Mouse (Mus musculus) midbrain, embryonic 11.5 days (tissue): ENCODE measurements around the gene Zswim8. TPM values are rescaled to one million over a fixed set of nuclear protein-coding genes. Genes with fewer than 3 reads are reported as not detected.

Experiments
- ATAC-seq: fragments of 200-750 bp; cut with Nextera tagmentation; 2 replicates; pipeline ENCODE4 v1.8.0; 2017; ENCODE audit warnings: moderate TSS enrichment, moderate library complexity; ENCODE audit not compliant: low FRiP score
- DNase-seq: peaks from one replicate; pipeline ENCODE4 v3.0.0; 2015; ENCODE audit warnings: low spot score; ENCODE audit errors: missing footprints
- H3K27ac ChIP-seq: fragments of 300-500 bp; sonication (generic); 2 replicates; pipeline ENCODE4 v1.5.1; 2014; ENCODE audit warnings: low read depth, low read length
- H3K27me3 ChIP-seq: fragments of 300-500 bp; sonication (generic); 2 replicates; pipeline ENCODE4 v1.6.1; 2014; ENCODE audit warnings: mild to moderate bottlenecking, low read length, moderate library complexity, mixed read lengths; ENCODE audit not compliant: control insufficient read depth, insufficient read depth
- H3K36me3 ChIP-seq: fragments of 300-500 bp; sonication (generic); 2 replicates; pipeline ENCODE4 v1.6.1; 2014; ENCODE audit warnings: mild to moderate bottlenecking, low read length, moderate library complexity, mixed read lengths; ENCODE audit not compliant: control insufficient read depth, insufficient read depth
- H3K4me1 ChIP-seq: fragments of 300-500 bp; sonication (generic); 2 replicates; pipeline ENCODE4 v1.6.1; 2014; ENCODE audit warnings: low read length; ENCODE audit not compliant: control insufficient read depth, insufficient read depth
- H3K4me2 ChIP-seq: fragments of 300-500 bp; sonication (generic); 2 replicates; pipeline ENCODE4 v1.6.1; 2014; ENCODE audit warnings: mild to moderate bottlenecking, moderate library complexity
- H3K4me3 ChIP-seq: fragments of 300-500 bp; sonication (generic); 2 replicates; pipeline ENCODE4 v1.5.1; 2014; ENCODE audit warnings: low read depth, low read length
- H3K9ac ChIP-seq: fragments of 300-500 bp; sonication (generic); 2 replicates; pipeline ENCODE4 v1.6.1; 2014; ENCODE audit warnings: low read length
- H3K9me3 ChIP-seq: fragments of 300-500 bp; sonication (generic); 2 replicates; pipeline ENCODE4 v1.6.1; 2016; ENCODE audit warnings: low read length; ENCODE audit not compliant: control insufficient read depth
- WGBS: fragments of 180-500 bp; shearing (Covaris S2); extraction: QIAGEN DNeasy Blood & Tissue Kit; methylation state at CpG from one replicate; pipeline ENCODE4 v1.1.7; 2014; 5-methylcytosine and 5-hydroxymethylcytosine counted together
- polyA plus RNA-seq: library from polyadenylated mRNA; unstranded; fragments of >200 nt; fragmentation: Nextera tagmentation; extraction: Ambion mirVana; gene quantifications from 2 replicates; pipeline ENCODE4 v1.2.1, GENCODE M21; 2014

Gene Zswim8
- polyA plus RNA-seq, 1 experiment from 2014 or later: 22.9 TPM

DNA sequence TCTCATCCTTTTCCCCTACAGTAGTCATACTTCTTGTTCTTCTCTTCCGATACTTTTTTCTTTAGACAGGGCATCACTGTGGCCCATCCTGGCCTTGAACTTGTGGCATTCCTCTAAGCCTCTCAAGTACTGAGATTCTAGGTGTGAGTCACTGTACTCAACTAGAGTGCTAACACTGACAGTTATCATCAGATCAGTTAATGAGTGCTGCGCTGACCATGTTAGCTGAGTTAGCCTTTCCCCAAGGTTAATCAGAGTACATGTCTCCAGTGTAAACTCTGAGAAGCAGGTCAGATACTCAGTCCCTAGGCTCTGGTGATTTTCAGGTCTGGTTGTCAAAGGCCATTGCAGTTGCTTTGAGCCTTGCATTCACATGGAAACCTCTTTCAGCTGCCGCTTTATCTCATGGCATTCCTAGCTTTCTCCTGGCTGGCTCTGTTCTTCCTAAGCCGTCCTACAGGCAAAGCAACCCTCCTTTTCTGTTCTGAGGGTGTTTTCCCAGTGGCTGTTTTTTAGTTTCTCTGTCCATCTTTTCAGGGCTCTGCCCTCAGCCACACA is 42.2 kb downstream of the Zswim8 start:
- 91% methylated on average over 4 of the region's 4 CpGs for WGBS

DNA sequence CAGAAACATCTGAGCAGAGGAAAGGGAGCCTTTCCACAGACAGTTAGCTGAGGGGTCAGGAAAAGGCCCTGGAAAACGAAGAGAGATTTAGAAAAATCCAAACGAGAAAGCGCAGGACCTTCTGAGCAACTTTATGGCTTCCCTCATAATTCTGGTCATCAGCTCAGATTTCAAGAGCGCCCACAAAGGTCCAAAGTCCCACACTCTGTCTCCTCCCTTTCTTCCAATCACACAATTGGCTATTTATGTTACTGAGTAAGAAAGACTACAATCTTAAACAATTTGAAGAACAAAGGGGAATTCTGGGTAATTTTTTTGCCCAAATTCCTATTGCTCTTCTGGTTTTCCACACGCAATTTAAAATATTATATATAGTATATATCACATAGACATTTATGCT is 43.2 kb downstream of the Zswim8 start:
- Histone ChIP-seq H3K27me3 (no peaks in the 10 kb centered on the region), H3K4me2 (no peak overlapping the region), H3K27ac (no peak overlapping the region), H3K9me3 (no peaks in the 10 kb centered on the region), H3K9ac (no peak overlapping the region), H3K36me3 (0 out of 2 replicates have a peak, but pooled peaks cover 2% of the 10 kb centered on the region), H3K4me3 (no peak overlapping the region), H3K4me1 (no peaks in the 10 kb centered on the region)
- DNase-seq (no peak), ATAC-seq (no peak)
- 93% methylated on average over 5 of the region's 5 CpGs for WGBS

More for the DNA sequence above, 42.2 kb downstream of the Zswim8 start:
- Histone ChIP-seq H3K27ac (no peak overlapping the region), H3K36me3 (no peaks in the 10 kb centered on the region), H3K4me2 (no peak overlapping the region), H3K4me1 (no peaks in the 10 kb centered on the region), H3K27me3 (no peaks in the 10 kb centered on the region), H3K4me3 (no peak overlapping the region), H3K9ac (no peak overlapping the region), H3K9me3 (no peaks in the 10 kb centered on the region)
- ATAC-seq (no peak), DNase-seq (no peak)

DNA sequence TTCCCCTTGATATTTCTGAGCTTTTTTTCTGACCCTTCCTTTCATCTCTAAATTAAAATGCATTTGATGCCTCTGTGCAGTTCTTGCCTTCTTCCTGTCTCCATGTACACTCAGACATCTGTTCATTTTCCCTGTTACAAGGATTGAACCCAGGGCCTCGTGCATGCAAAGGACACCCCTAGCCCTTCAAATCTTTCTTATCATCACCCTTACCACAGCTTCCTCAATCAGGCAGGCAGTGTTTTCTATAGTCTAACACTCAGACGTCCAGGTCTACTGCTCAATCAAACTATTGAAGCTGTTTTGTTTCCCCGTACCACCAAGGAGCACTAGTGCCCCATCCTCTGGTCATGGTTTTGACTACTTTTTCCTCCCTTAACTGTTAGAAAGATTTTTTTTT is 46.4 kb downstream of the Zswim8 start:
- no peak for ATAC-seq
- DNase-seq: no peak

DNA sequence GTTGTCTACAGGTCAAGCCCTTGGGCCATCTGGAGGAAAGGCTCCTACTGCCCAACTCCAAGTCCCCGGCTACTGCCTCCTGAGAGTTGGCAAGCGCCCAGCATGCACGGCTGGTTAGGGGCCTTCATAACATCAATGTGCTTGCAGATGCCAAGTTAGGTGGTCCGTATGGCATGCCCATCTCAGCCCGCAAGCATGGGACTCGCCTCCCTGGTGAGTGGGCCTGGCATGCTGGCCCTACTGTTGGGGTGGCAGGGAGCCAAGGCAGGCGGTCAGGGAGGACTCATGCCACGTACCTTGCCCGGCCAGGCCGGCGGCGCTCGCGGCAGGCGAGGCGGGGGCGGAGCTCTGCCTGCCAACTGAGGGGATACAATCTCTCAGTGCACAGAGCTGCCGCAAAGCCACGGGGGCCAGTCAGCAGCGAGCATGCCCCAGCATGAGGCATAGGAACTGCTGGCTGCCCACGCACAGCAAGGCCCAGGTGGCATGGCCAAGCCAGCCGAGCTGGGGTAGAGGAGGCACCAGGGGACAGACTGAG is 50.1 kb downstream of the Zswim8 start:
- Histone ChIP-seq H3K4me2 (no peak overlapping the region), H3K9me3 (no peaks in the 10 kb centered on the region), H3K27ac (no peak overlapping the region), H3K4me1 (no peaks in the 10 kb centered on the region), H3K4me3 (no peak overlapping the region), H3K27me3 (no peaks in the 10 kb centered on the region), H3K36me3 (peaks cover 19% of the 10 kb centered on the region), H3K9ac (no peak overlapping the region)
- WGBS: 96% methylated on average over 22 of the region's 22 CpGs
- no peak for DNase-seq
- no peak for ATAC-seq

More for the DNA sequence above, 46.4 kb downstream of the Zswim8 start:
- no peak overlapping the region for H3K9ac ChIP-seq
- no peaks in the 10 kb centered on the region for H3K4me1 ChIP-seq
- no peak overlapping the region for H3K4me2 ChIP-seq
- no peak overlapping the region for H3K4me3 ChIP-seq
- peaks cover 8% of the 10 kb centered on the region for H3K36me3 ChIP-seq
- no peak overlapping the region for H3K27ac ChIP-seq
- H3K9me3 ChIP-seq: no peaks in the 10 kb centered on the region
- WGBS: 79% methylated on average over 3 of the region's 3 CpGs
- H3K27me3 ChIP-seq: no peaks in the 10 kb centered on the region

DNA sequence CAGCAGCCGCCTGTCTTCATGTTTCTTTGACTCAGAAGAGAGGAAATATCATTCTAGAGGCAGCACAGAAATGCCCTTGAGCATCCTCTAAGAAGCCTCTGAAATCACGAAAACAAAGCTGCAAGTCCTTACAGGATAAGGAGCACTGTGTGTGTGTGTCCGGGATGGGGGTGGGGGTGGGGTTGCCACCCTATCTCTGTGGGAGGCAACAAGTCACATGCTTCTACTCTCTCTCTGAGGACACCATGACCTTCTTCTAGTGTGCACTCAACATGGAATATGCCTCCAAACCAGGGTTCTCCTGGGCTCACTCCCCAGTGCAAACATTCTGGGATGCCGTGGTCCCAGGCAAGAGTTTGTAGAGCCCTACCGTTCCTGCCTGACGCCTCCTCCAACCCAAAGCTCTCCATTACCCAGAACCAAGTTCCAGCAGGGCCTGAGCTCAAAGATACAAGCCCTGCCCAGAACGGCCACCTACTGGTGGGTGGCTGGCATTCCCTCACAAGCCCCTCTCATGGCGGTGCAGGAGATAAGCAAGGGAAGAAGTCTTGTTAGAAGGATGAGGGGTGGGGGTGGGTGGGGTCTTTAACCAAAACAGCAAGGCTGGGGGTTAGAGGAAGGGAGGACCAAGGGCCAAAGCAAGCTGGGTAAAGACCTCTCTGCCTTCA is 51.5 kb downstream of the Zswim8 start:
- Histone ChIP-seq H3K9ac (no peak overlapping the region), H3K4me3 (no peak overlapping the region), H3K4me2 (no peak overlapping the region), H3K4me1 (no peaks in the 10 kb centered on the region), H3K27me3 (no peaks in the 10 kb centered on the region), H3K36me3 (peaks cover 19% of the 10 kb centered on the region), H3K9me3 (no peaks in the 10 kb centered on the region), H3K27ac (no peak overlapping the region)
- no peak for ATAC-seq
- 84% methylated on average over 8 of the region's 8 CpGs for WGBS
- no peak for DNase-seq

DNA sequence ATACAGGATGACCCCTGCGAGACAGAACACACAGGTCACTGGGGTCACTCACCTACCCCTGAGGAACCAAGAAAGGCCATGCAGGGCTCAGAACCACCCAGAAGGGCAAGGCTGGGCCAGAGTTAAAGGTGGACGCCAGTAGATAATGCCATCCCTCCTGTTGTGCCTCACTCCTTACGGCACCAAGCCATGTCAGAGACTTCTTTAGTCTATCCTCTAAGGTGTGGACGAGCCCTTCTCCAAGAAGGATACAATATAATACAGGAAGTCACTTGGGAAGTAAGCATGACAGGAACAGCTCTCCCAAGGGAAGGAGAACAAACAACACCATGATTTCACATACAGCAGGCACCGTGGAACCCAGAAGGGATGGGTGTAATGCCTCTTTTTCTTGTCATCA is 57.6 kb downstream of the Zswim8 start:
- H3K4me2 ChIP-seq: no peak overlapping the region
- WGBS: 87% methylated on average over 5 of the region's 5 CpGs
- ATAC-seq (no peak), DNase-seq (no peak)
- H3K9ac ChIP-seq: no peak overlapping the region
- H3K27me3 ChIP-seq: no peaks in the 10 kb centered on the region
- H3K36me3 ChIP-seq: peaks cover 13% of the 10 kb centered on the region
- no peak overlapping the region for H3K4me3 ChIP-seq
- no peak overlapping the region for H3K27ac ChIP-seq
- H3K9me3 ChIP-seq: no peaks in the 10 kb centered on the region
- H3K4me1 ChIP-seq: no peaks in the 10 kb centered on the region

DNA sequence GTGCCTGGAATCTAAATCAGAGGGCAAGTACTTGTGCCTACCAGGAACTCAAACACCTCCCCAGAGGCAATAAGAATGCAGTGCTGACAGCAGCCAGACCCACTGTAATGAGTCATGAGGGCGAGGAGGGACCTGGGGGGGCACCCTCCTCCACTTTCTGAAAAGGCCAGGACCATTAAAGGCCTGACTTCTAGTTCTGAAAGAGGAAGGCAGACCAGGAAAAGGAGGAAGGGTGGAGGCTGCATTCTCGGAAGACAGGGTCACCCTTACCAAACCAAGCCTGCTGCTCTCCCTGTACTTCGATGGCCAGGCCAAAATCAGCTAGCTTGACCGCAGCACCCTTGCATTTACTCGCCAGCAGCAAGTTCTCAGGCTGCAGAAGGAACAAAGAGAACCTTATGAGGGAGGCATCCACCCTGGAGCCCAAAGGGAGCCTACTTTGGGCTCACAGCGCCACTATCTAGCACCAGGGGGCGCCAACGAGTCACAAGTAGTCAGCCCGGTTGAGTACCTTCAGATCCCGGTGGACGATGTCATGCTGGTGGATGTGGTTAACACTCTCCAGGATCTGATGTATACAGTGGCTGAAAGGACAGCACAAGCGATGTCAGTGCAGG is 58.4 kb downstream of the Zswim8 start:
- Histone ChIP-seq H3K4me3 (no peak overlapping the region), H3K36me3 (peaks cover 7% of the 10 kb centered on the region), H3K27me3 (no peaks in the 10 kb centered on the region), H3K9me3 (no peaks in the 10 kb centered on the region), H3K9ac (no peak overlapping the region), H3K27ac (no peak overlapping the region), H3K4me2 (no peak overlapping the region), H3K4me1 (no peaks in the 10 kb centered on the region)
- ATAC-seq (peak; percentile 70), DNase-seq (peak; percentile 99)
- 32% methylated on average over 12 of the region's 12 CpGs for WGBS

DNA sequence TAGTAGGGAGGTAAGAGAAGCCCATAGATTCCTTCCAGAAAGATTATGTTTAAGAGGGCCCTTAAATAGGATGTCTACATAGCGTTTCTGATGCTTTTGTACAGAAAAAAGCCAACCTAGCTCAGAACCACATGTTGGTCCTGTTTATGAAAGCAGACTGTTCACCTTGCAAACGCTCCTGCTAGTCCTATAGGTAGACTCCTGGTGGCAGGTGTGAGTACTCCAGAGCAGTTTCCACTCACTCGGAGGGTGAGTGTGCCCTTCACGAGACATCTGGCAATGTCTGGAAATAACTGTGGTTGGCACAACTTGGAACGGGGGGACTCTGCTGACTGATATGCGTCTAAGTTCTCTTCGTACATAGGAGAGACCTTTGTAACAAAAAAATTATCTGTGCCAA is 60.6 kb downstream of the Zswim8 start:
- H3K4me2 ChIP-seq: no peak overlapping the region
- no peaks in the 10 kb centered on the region for H3K9me3 ChIP-seq
- WGBS: 91% methylated on average over 7 of the region's 7 CpGs
- H3K9ac ChIP-seq: no peak overlapping the region
- H3K27ac ChIP-seq: no peak overlapping the region
- H3K36me3 ChIP-seq: peaks cover 6% of the 10 kb centered on the region
- no peak overlapping the region for H3K4me3 ChIP-seq
- ATAC-seq: no peak
- H3K4me1 ChIP-seq: no peaks in the 10 kb centered on the region
- H3K27me3 ChIP-seq: no peaks in the 10 kb centered on the region
- DNase-seq: no peak

DNA sequence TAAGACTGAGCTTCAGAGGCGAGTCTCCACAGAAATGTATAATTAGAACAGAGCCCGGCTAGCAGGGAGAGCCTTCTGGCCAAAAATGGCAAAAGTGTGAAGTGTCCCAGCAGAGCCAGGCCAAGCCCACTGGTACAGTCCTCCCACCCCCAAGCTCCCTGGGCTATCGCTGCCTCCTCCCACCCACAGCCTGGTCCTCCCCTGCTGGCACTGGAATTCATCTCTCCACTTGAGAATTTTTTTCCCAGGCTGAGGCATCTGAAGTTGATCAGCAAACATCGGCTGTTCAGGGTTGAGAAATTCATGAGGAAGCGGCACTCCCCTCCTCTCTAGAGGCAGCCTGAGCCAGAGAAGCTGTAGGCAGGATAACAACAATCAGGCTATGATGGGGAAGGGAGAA is 61.2 kb downstream of the Zswim8 start:
- Histone ChIP-seq H3K36me3 (peaks cover 6% of the 10 kb centered on the region), H3K9ac (no peak overlapping the region)
- WGBS: 78% methylated on average over 5 of the region's 5 CpGs

More for the DNA sequence above, 61.2 kb downstream of the Zswim8 start:
- ATAC-seq (no peak), DNase-seq (no peak)
- Histone ChIP-seq H3K27me3 (no peaks in the 10 kb centered on the region), H3K4me2 (no peak overlapping the region), H3K9me3 (no peaks in the 10 kb centered on the region), H3K27ac (no peak overlapping the region), H3K4me1 (peaks cover 3% of the 10 kb centered on the region), H3K4me3 (no peak overlapping the region)
